Mouse (Mus musculus): ENCODE measurements around the gene Them4. TPM values are rescaled to one million over a fixed set of nuclear protein-coding genes. Genes with fewer than 3 reads are reported as not detected.
A peak's percentile ranks its signal among the peaks of the same experiment; 100 is the strongest.

Them4 gene
- total and polyA plus RNA-seq, 3 experiments, result 4.6 to 15.1 (median 13.2) TPM

DNA sequence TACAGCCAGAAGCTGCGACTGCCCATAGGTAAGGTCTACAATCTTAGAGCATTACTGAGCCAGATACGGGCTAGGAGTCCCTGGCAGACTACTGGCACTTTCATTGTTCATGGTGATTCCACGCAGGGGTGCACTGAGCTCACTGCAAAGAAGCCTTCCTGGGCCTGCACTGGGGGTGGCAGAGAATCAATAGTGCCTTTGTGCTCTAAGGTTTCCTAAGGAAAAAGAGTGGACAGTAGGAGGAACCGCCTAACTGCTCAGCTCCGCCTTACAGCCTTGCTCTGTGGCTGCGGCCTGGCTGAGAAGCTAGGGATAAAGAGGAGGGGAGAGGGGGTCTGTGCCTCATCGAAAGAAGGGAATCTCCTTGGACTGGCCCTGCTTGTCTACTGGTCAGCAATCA is 52.2 kb downstream of the Them4 start, which contains the start of gene C2cd4d:
Gene C2cd4d, plus strand, starts transcription at position 301 of the 400 bp plus-strand sequence.
- WGBS, result 66% methylated on average over 7 of the region's 7 CpGs
- Histone ChIP-seq H3K9ac (ENCODE audit: low read depth, low read length) (no peak within 1 kb of the TSS), H3K4me1 (ENCODE audit: control insufficient read depth, insufficient read depth, low read length) (no peaks in the 10 kb centered on the region), H3K27ac (no peak within 1 kb of the TSS), H3K27me3 (ENCODE audit: control insufficient read depth, insufficient read depth, low read length) (peaks cover 2% of the 10 kb centered on the region; the same call in 1 of the 2 replicates), H3K36me3 (ENCODE audit: control insufficient read depth, insufficient read depth, low read length) (no peaks in the 10 kb centered on the region), H3K4me3 (peak within 1 kb of the TSS; percentile 44; the same call in 1 of the 2 replicates), H3K79me2 (replicated peaks; ENCODE audit: control insufficient read depth, insufficient read depth, low read length) (no peaks in the 10 kb centered on the region)
- TF ChIP-seq POLR2A (IDR thresholded peaks at IDR 0.05; ENCODE audit: insufficient read depth, low read depth, low read length), result no peak
- no peak for TF ChIP-seq CTCF (IDR thresholded peaks at IDR 0.05)
- intact Hi-C loops (cut with DNase I), result no loop called here
- no peak for DNase-seq

GRCm38 (mm10) chr3:94363291-94364153 is 53.6 kb downstream of the Them4 start:
- WGBS, result 7% methylated on average over 95 of the region's 97 CpGs
- peak overlapping the region; percentile 44 for H3K4me3 ChIP-seq
- H3K9ac ChIP-seq (ENCODE audit: low read depth, low read length), result peak overlapping the region; percentile 85
- DNase-seq, result peak; percentile 46 to 59
- H3K36me3 ChIP-seq (ENCODE audit: control insufficient read depth, insufficient read depth, low read length), result no peaks in the 10 kb centered on the region
- intact Hi-C loops (cut with DNase I), result no loop called here
- no peaks in the 10 kb centered on the region for H3K4me1 ChIP-seq (ENCODE audit: control insufficient read depth, insufficient read depth, low read length)
- no peak for TF ChIP-seq EP300 (IDR thresholded peaks at IDR 0.05; ENCODE audit: insufficient read depth, low read depth, low read length)
- no peak for TF ChIP-seq CTCF (IDR thresholded peaks at IDR 0.05)
- TF ChIP-seq POLR2A (IDR thresholded peaks at IDR 0.05; ENCODE audit: insufficient read depth, low read depth, low read length), result no peak
- H3K79me2 ChIP-seq (replicated peaks; ENCODE audit: control insufficient read depth, insufficient read depth, low read length), result no peaks in the 10 kb centered on the region
- H3K27ac ChIP-seq, result peak overlapping the region; percentile 2; the same call in 1 of the 2 replicates
- H3K27me3 ChIP-seq (ENCODE audit: control insufficient read depth, insufficient read depth, low read length), result peaks cover 2% of the 10 kb centered on the region; the same call in 1 of the 2 replicates

DNA sequence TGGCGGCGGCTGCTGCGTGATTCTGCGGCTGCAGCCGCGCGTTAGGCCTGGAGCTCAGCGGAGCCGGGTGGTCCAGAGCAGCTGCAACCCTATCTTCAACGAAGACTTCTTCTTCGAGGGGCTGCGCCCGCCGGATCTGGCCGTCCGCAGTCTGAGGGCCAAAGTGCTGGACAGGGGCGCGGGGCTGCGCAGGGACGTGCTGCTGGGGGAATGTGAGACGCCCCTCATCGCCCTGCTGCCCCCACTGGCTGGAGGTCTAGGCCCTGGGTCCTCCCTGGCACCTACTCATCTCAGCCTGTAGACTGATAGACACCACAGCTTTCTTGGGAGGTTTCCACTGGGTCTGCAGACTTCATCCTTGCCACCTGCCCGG is 54.3 kb downstream of the Them4 start:
- Histone ChIP-seq H3K4me1 (ENCODE audit: control insufficient read depth, insufficient read depth, low read length) (no peaks in the 10 kb centered on the region), H3K36me3 (ENCODE audit: control insufficient read depth, insufficient read depth, low read length) (no peaks in the 10 kb centered on the region), H3K27me3 (ENCODE audit: control insufficient read depth, insufficient read depth, low read length) (peaks cover 2% of the 10 kb centered on the region; the same call in 1 of the 2 replicates), H3K4me3 (peak overlapping the region; percentile 44), H3K79me2 (replicated peaks; ENCODE audit: control insufficient read depth, insufficient read depth, low read length) (no peaks in the 10 kb centered on the region), H3K27ac (no peak overlapping the region), H3K9ac (ENCODE audit: low read depth, low read length) (peak overlapping the region; percentile 85)
- 6% methylated on average over 23 of the region's 23 CpGs for WGBS
- intact Hi-C loops (cut with DNase I), result no loop called here
- TF ChIP-seq EP300 (IDR thresholded peaks at IDR 0.05; ENCODE audit: insufficient read depth, low read depth, low read length), result no peak
- TF ChIP-seq POLR2A (IDR thresholded peaks at IDR 0.05; ENCODE audit: insufficient read depth, low read depth, low read length), result no peak
- DNase-seq, result no peak

DNA sequence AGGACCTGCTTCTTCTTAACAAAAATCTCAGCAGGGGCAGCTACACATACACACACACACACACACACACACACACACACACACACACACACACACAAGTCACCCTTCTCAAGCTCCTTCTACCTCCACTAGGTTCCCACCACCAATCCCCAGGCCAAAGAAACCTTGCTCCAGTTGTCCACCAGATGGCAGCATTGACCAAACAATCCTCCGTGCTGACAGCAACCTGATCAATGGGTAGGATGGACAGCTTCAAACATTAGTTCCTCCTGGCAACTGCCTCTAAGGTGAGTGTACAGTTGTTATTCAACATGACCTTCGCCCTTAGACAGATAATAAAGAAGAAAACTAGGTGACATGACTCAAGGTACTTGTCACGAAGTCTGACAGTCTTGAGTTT is 56.9 kb downstream of the Them4 start:
- Histone ChIP-seq H3K27ac (no peak overlapping the region), H3K36me3 (ENCODE audit: control insufficient read depth, insufficient read depth, low read length) (no peaks in the 10 kb centered on the region), H3K4me1 (ENCODE audit: control insufficient read depth, insufficient read depth, low read length) (peaks cover 1% of the 10 kb centered on the region; the same call in 1 of the 2 replicates), H3K4me3 (no peak overlapping the region), H3K9ac (ENCODE audit: low read depth, low read length) (no peak overlapping the region), H3K79me2 (replicated peaks; ENCODE audit: control insufficient read depth, insufficient read depth, low read length) (no peaks in the 10 kb centered on the region), H3K27me3 (ENCODE audit: control insufficient read depth, insufficient read depth, low read length) (peaks cover 2% of the 10 kb centered on the region; the same call in 1 of the 2 replicates)
- peak; percentile 89 for TF ChIP-seq EP300 (IDR thresholded peaks at IDR 0.05; ENCODE audit: insufficient read depth, low read depth, low read length)
- no peak for TF ChIP-seq POLR2A (IDR thresholded peaks at IDR 0.05; ENCODE audit: insufficient read depth, low read depth, low read length)
- peak; percentile 72 for TF ChIP-seq CTCF (IDR thresholded peaks at IDR 0.05)
- 22% methylated on average over 3 of the region's 3 CpGs for WGBS
- intact Hi-C loops (cut with DNase I), result loop anchor here (2.0 to 5.0 kb wide), 4 partner anchors 91 to 536 kb away; no protein-coding TSS in a partner anchor
- DNase-seq, result peak; percentile 67 to 68

DNA sequence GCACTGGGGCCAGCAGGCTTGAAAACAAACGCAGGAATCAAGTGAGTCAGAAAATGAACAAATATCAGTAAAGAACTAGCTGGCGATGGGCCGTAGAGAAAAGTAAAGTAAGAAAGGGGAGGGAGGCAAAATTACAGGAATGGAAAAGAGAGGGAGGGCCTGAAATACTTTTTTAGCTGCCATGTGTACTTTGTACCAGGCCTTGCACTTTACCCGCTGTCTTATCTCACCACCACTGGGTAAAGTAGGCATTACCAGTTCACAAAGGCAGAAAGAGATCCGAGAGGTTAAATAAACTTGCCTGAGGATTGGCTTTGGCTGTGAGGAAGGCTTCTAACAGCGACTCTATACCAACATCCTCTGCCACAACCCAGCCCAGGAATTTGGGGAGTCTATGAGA is 57.6 kb downstream of the Them4 start:
- H3K79me2 ChIP-seq (replicated peaks; ENCODE audit: control insufficient read depth, insufficient read depth, low read length), result no peaks in the 10 kb centered on the region
- no peak for DNase-seq
- intact Hi-C loops (cut with DNase I), result loop anchor here (2.0 to 5.0 kb wide), 4 partner anchors 90 to 535 kb away; no protein-coding TSS in a partner anchor
- 77% methylated on average over 6 of the region's 6 CpGs for WGBS
- H3K36me3 ChIP-seq (ENCODE audit: control insufficient read depth, insufficient read depth, low read length), result no peaks in the 10 kb centered on the region
- no peak overlapping the region for H3K27ac ChIP-seq
- H3K27me3 ChIP-seq (ENCODE audit: control insufficient read depth, insufficient read depth, low read length), result peaks cover 2% of the 10 kb centered on the region; the same call in 1 of the 2 replicates
- no peak overlapping the region for H3K4me3 ChIP-seq
- H3K4me1 ChIP-seq (ENCODE audit: control insufficient read depth, insufficient read depth, low read length), result peaks cover 1% of the 10 kb centered on the region; the same call in 1 of the 2 replicates
- no peak for TF ChIP-seq POLR2A (IDR thresholded peaks at IDR 0.05; ENCODE audit: insufficient read depth, low read depth, low read length)
- no peak for TF ChIP-seq EP300 (IDR thresholded peaks at IDR 0.05; ENCODE audit: insufficient read depth, low read depth, low read length)
- TF ChIP-seq CTCF (IDR thresholded peaks at IDR 0.05), result no peak
- no peak overlapping the region for H3K9ac ChIP-seq (ENCODE audit: low read depth, low read length)

GRCm38 (mm10) chr3:94368631-94369030 is 58.7 kb downstream of the Them4 start:
- WGBS, result 65% methylated on average over 6 of the region's 6 CpGs

More at GRCm38 (mm10) chr3:94368631-94369030, 58.7 kb downstream of the Them4 start:
- no peak for TF ChIP-seq CTCF (IDR thresholded peaks at IDR 0.05)
- no peak for TF ChIP-seq POLR2A (IDR thresholded peaks at IDR 0.05; ENCODE audit: insufficient read depth, low read depth, low read length)
- no peak for TF ChIP-seq EP300 (IDR thresholded peaks at IDR 0.05; ENCODE audit: insufficient read depth, low read depth, low read length)
- Histone ChIP-seq H3K36me3 (ENCODE audit: control insufficient read depth, insufficient read depth, low read length) (no peaks in the 10 kb centered on the region), H3K79me2 (replicated peaks; ENCODE audit: control insufficient read depth, insufficient read depth, low read length) (no peaks in the 10 kb centered on the region), H3K4me3 (no peak overlapping the region), H3K4me1 (ENCODE audit: control insufficient read depth, insufficient read depth, low read length) (peaks cover 1% of the 10 kb centered on the region; the same call in 1 of the 2 replicates), H3K27ac (no peak overlapping the region), H3K27me3 (ENCODE audit: control insufficient read depth, insufficient read depth, low read length) (peaks cover 2% of the 10 kb centered on the region; the same call in 1 of the 2 replicates), H3K9ac (ENCODE audit: low read depth, low read length) (no peak overlapping the region)
- intact Hi-C loops (cut with DNase I), result loop anchor here (5.0 kb wide), 1 partner anchor 89 kb away; no protein-coding TSS in a partner anchor
- DNase-seq, result no peak
